Mouse (Mus musculus) cerebellum, adult 2 months (tissue): ENCODE measurements around the gene Ppp1r37.

ENCODE experiments used
- CTCF ChIP-seq: fragments of 200-500 bp; IDR thresholded peaks from 2 replicates; pipeline ENCODE4 v1.5.1; 2011; ENCODE audit warnings: low read depth, mild to moderate bottlenecking, control low read depth, low read length, moderate library complexity, borderline replicate concordance; ENCODE audit not compliant: insufficient read depth
- POLR2A ChIP-seq: fragments of 200-500 bp; IDR thresholded peaks from 2 replicates; pipeline ENCODE4 v1.6.1; 2011; ENCODE audit warnings: low read length, control low read depth, borderline replicate concordance; ENCODE audit not compliant: insufficient read depth

DNA sequence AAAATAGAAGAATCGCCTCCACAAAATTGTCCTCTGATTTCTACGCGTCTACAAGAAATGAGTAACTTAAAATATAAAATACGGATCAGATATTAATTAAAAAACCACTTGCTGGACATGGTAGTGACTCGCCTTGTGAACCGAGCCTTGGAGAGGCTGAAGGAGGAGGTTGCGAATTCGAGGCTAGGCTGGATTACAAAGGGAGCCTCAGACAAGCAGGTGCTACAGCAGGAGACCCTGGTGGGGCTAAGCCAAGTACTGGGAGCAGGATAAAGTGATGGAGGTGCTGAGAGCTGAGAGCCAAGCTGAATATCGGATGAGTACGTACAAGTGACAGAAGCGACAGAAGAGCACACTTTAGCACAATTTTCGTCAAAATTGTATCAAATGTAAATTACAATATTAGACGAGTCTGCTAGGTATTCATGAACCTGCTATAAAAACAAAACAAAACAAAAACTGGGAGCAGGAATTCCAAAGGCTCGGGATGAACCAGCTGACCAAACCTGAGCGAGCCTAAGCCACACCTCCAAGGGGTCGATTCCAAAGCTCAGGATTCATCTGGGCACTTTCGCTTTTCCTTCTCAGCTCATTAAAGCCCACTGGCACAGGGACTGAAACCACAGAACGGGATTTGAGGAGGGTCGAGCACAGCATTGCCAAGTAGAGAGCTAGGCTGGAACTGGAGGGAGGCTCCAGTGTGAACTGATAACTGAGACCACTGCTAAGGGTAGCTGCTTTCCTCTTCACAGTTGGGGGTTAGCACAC is at the start of gene Ppp1r37:
- TF ChIP-seq POLR2A (0 out of 2 replicates have a peak, but pooled peaks have one; percentile 19), CTCF (no peak)
